Mouse (Mus musculus): Measurements from ENCODE around the gene Tcf7l1. TPM values are rescaled to one million over a fixed set of nuclear protein-coding genes. Genes with fewer than 3 reads are reported as not detected.
A peak's percentile ranks its signal among the peaks of the same experiment; 100 is the strongest.

Tcf7l1 gene
- polyA plus RNA-seq, 1 experiment from 2014 or later: 42.4 TPM

DNA sequence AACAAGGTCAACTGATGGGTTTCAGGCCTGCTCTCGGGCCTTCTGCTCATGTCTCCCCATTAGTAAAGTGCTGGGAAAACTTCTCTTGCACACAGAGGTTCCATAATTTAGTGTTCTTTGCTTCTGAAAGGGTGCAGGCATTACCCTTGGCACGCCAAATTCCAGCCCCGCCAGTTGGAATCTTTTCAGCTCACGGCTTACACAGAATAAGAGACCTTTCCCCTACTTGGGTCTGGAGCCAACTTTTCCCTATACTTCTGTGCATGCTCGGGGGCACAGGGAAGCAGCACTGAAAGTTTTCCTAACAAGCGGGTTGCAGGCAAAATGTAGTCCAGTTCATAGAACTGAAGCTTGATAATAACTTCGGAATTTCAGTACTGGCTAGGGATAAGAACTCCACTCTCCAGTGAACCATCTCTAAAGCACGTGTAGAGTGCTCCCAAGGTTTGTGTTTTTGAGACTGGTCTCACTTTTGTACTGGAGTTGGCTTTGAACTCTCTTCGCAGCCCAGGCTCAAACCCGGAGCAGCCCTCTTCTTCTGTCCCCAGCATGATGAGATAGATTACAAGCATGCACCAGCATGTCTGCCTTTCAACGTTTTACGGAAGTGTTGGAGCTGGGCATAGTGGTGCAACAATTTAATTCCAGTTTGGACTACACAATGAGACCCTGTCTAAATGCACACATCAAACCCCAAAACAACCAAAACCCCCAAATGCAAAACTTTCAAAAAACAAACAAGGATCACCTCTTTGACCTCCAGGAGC, 190.1 kb downstream of the Tcf7l1 start:
- H3K36me3 ChIP-seq (ENCODE audit: control insufficient read depth, insufficient read depth, low read length): no peaks in the 10 kb centered on the region
- ATAC-seq (ENCODE audit: insufficient number of reproducible peaks, low FRiP score, low TSS enrichment, low read depth) (no peak), DNase-seq (ENCODE audit: low spot score) (no peak)
- peak overlapping the region; percentile 66 for H3K9ac ChIP-seq (ENCODE audit: low read length)
- H3K4me2 ChIP-seq (ENCODE audit: low read depth, severe bottlenecking): peak overlapping the region; percentile 65
- 55% methylated on average over 12 of the region's 12 CpGs for WGBS
- no peaks in the 10 kb centered on the region for H3K27me3 ChIP-seq (ENCODE audit: control insufficient read depth, insufficient read depth, low read length)
- peaks cover 5% of the 10 kb centered on the region; the same call in 1 of the 2 replicates for H3K4me1 ChIP-seq (ENCODE audit: control insufficient read depth, insufficient read depth, low read length)
- H3K27ac ChIP-seq (replicated peaks; ENCODE audit: low read depth, low read length): no peak overlapping the region
- H3K4me3 ChIP-seq (ENCODE audit: low read depth, low read length): peak overlapping the region; percentile 51
- no peaks in the 10 kb centered on the region for H3K9me3 ChIP-seq (ENCODE audit: control insufficient read depth, low read length)

DNA sequence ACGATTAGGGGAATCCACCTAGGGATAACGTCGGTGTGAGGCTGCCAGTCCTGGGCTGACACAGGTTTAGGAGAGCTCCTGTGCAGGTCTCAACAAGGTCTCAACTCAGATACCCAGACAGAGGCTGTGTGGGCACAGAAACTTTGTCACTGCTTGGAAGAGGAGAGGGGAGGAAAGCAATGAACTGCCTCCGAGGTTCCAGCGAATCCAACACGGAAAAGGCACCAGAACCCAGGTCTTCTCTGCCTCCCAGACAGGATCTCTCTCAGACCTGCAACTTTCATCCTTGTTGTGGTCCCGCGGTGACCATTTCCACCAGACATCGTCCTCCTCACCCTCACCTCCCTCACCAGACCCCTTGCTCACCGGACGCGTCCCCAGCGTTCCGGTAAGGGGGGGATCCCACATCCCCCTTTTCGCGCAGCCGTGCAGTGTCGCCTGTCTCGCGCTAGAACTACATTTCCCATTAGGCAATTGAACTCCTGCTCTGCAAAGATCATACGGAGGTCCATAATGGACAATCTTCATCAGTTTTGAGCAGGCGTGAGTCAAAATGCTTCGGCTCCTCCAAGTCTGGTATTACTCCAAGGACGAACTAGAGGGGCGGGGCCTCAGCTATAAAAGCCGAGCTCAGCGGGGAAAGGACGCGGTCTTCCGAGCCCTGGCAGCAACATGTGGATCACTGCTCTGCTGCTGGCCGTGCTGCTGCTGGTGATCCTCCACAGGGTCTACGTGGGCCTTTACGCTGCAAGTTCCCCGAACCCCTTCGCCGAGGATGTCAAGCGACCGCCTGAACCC, 190.9 kb downstream of the Tcf7l1 start, which contains the start of the genes Elmod3 and Retsat:
Gene Elmod3, minus strand, starts transcription at position 458 of the 798 bp plus-strand sequence.
Gene Retsat, plus strand, starts transcription at position 520 of the 798 bp plus-strand sequence.
- H3K27ac ChIP-seq (replicated peaks; ENCODE audit: low read depth, low read length): no peak within 1 kb of the TSS
- H3K4me1 ChIP-seq (ENCODE audit: control insufficient read depth, insufficient read depth, low read length): peaks cover 5% of the 10 kb centered on the region; the same call in 1 of the 2 replicates
- no peaks in the 10 kb centered on the region for H3K9me3 ChIP-seq (ENCODE audit: control insufficient read depth, low read length)
- peak within 1 kb of the TSS; percentile 66 for H3K9ac ChIP-seq (ENCODE audit: low read length)
- H3K27me3 ChIP-seq (ENCODE audit: control insufficient read depth, insufficient read depth, low read length): no peaks in the 10 kb centered on the region
- peak within 1 kb of the TSS; percentile 65 for H3K4me2 ChIP-seq (ENCODE audit: low read depth, severe bottlenecking)
- WGBS: 1% methylated on average over 38 of the region's 38 CpGs
- H3K36me3 ChIP-seq (ENCODE audit: control insufficient read depth, insufficient read depth, low read length): no peaks in the 10 kb centered on the region
- DNase-seq (ENCODE audit: low spot score): peak; percentile 93
- peak; percentile 87 for ATAC-seq (ENCODE audit: insufficient number of reproducible peaks, low FRiP score, low TSS enrichment, low read depth)
- peak within 1 kb of the TSS; percentile 51 for H3K4me3 ChIP-seq (ENCODE audit: low read depth, low read length)

DNA sequence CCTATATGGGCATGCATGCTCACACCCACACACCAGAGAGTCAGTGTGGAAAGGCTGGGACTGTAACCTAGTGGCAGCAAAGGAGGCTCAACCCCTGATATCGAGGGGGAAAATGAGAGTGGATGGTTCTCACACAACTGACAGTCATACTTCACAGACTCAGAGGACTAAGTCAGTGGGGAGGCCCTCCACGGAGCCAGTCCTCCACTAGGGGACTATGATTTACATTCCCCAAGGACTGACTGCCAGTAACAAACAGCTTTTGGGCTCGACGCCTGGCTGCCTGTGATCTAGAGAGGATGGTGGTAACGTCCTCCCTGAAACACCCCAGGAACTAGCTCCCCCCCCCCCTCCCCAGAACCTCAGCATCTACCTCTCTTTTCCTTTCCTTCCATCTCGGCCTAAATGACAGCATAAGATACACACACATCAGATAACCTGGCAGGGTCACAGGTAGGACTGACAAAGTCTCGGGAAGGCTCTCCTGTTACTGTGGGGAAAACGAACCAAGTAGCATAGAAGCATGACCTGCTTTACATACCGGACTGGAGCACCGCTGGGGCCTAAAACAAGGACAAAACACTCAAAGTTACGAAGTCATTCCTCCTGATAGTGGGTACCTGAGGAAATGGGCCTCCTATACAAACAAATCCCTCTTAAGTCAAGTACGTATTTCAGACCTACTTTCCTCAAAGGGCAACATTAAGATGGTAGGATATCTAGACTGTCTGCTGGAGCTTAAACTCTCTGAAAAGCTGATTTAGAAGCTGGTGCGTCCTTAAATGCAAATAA, 191.8 kb downstream of the Tcf7l1 start:
- Histone ChIP-seq H3K36me3 (ENCODE audit: control insufficient read depth, insufficient read depth, low read length) (no peaks in the 10 kb centered on the region), H3K27me3 (ENCODE audit: control insufficient read depth, insufficient read depth, low read length) (no peaks in the 10 kb centered on the region), H3K4me3 (ENCODE audit: low read depth, low read length) (peak overlapping the region; percentile 51), H3K4me1 (ENCODE audit: control insufficient read depth, insufficient read depth, low read length) (peaks cover 5% of the 10 kb centered on the region; the same call in 1 of the 2 replicates), H3K9ac (ENCODE audit: low read length) (peak overlapping the region; percentile 55), H3K27ac (replicated peaks; ENCODE audit: low read depth, low read length) (no peak overlapping the region), H3K9me3 (ENCODE audit: control insufficient read depth, low read length) (no peaks in the 10 kb centered on the region), H3K4me2 (ENCODE audit: low read depth, severe bottlenecking) (peak overlapping the region; percentile 65)
- ATAC-seq (ENCODE audit: insufficient number of reproducible peaks, low FRiP score, low TSS enrichment, low read depth) (no peak), DNase-seq (ENCODE audit: low spot score) (no peak)
- 45% methylated on average over 13 of the region's 13 CpGs for WGBS

DNA sequence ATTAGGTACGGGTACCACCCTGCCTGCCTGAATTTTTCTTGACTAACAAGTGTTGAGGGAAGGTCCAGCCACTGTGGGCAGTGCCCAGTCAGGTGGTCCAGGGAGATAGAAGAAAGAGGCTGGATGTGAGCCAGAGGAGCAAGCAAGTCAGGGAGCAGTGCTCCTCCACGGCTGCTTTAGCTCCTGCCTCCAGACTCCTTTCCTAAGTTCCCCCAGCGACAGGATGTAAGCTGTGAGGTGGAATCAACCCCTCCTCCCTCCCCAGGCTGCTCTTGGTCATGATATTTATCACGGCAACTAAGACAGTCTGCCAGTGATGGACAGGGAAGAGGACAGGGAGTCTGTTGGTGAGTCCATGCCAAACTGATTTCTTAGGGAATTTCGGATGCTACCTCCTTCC, 195.1 kb downstream of the Tcf7l1 start:
- Histone ChIP-seq H3K4me3 (ENCODE audit: low read depth, low read length) (no peak overlapping the region), H3K27me3 (ENCODE audit: control insufficient read depth, insufficient read depth, low read length) (no peaks in the 10 kb centered on the region), H3K27ac (replicated peaks; ENCODE audit: low read depth, low read length) (no peak overlapping the region), H3K9me3 (ENCODE audit: control insufficient read depth, low read length) (no peaks in the 10 kb centered on the region), H3K4me2 (ENCODE audit: low read depth, severe bottlenecking) (no peak overlapping the region), H3K36me3 (ENCODE audit: control insufficient read depth, insufficient read depth, low read length) (no peaks in the 10 kb centered on the region), H3K4me1 (ENCODE audit: control insufficient read depth, insufficient read depth, low read length) (peaks cover 5% of the 10 kb centered on the region; the same call in 1 of the 2 replicates), H3K9ac (ENCODE audit: low read length) (no peak overlapping the region)
- DNase-seq (ENCODE audit: low spot score) (no peak), ATAC-seq (ENCODE audit: insufficient number of reproducible peaks, low FRiP score, low TSS enrichment, low read depth) (no peak)
- WGBS: 70% methylated on average over 5 of the region's 5 CpGs

DNA sequence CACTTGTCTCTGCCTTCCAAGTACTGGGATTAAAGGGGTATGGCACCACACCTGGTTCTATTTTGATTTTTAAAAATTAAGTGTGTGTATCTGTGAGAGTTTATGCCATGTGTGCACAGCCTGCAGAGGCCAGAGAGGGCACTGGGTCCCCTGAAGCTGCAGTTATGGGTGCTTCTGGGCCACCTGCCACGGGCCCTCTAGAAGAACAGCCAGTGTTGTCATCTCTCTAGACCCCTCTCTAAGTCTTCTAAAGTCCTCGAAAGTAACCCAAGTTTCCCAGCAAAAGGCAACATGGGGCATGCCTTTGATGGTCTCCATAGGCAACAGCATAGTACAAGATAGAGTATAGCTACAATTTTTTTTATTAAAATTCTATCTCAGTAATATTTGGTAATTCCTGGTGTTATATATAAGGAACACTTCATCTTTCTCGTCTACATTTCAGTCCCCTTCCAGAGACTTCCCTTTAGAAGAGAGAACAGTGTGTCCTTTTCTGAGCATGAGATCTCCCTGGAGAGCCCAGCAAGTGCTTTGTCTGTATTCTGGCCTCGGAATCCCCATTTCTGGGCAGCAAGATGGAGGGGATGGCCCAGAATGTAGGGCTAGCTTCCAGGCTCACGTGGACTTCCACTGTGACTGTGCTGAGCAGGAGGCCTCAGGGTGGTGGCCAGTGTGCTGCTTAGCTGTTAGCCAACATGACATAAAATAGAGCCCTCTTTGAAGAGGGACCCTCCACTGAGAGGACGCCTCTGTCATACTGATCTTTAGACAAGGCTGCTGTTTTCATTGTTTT, 195.8 kb downstream of the Tcf7l1 start:
- Histone ChIP-seq H3K4me1 (ENCODE audit: control insufficient read depth, insufficient read depth, low read length) (peaks cover 5% of the 10 kb centered on the region; the same call in 1 of the 2 replicates), H3K27me3 (ENCODE audit: control insufficient read depth, insufficient read depth, low read length) (no peaks in the 10 kb centered on the region), H3K27ac (replicated peaks; ENCODE audit: low read depth, low read length) (no peak overlapping the region), H3K9ac (ENCODE audit: low read length) (no peak overlapping the region), H3K36me3 (ENCODE audit: control insufficient read depth, insufficient read depth, low read length) (no peaks in the 10 kb centered on the region), H3K4me2 (ENCODE audit: low read depth, severe bottlenecking) (no peak overlapping the region), H3K9me3 (ENCODE audit: control insufficient read depth, low read length) (no peaks in the 10 kb centered on the region), H3K4me3 (ENCODE audit: low read depth, low read length) (no peak overlapping the region)
- DNase-seq (ENCODE audit: low spot score) (no peak), ATAC-seq (ENCODE audit: insufficient number of reproducible peaks, low FRiP score, low TSS enrichment, low read depth) (no peak)
- WGBS: 85% methylated on average over 6 of the region's 6 CpGs

DNA sequence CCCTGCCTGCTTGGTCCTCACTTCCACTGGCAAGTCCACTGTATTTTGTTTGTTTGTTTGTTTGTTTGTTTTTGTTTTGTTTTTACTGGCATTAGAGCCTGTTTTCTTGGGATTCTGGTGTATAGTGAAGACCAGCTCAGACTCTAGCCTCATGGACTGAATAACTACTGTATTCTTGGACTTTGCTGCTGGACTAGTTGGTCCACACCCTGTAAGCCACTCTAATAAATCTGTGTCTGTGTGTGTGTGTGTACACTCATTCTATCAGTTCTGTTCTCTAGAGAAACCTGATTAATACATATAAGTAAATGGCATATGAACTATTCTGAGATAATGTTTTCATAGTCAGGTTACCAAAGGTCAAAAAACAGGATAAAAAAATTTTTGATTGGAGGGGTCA, 198.9 kb downstream of the Tcf7l1 start:
- Histone ChIP-seq H3K27me3 (ENCODE audit: control insufficient read depth, insufficient read depth, low read length) (no peaks in the 10 kb centered on the region), H3K4me3 (ENCODE audit: low read depth, low read length) (no peak overlapping the region), H3K9me3 (ENCODE audit: control insufficient read depth, low read length) (no peaks in the 10 kb centered on the region), H3K36me3 (ENCODE audit: control insufficient read depth, insufficient read depth, low read length) (no peaks in the 10 kb centered on the region), H3K4me1 (ENCODE audit: control insufficient read depth, insufficient read depth, low read length) (no peaks in the 10 kb centered on the region), H3K4me2 (ENCODE audit: low read depth, severe bottlenecking) (no peak overlapping the region), H3K9ac (ENCODE audit: low read length) (no peak overlapping the region), H3K27ac (replicated peaks; ENCODE audit: low read depth, low read length) (no peak overlapping the region)
- DNase-seq (ENCODE audit: low spot score) (no peak), ATAC-seq (ENCODE audit: insufficient number of reproducible peaks, low FRiP score, low TSS enrichment, low read depth) (no peak)

DNA sequence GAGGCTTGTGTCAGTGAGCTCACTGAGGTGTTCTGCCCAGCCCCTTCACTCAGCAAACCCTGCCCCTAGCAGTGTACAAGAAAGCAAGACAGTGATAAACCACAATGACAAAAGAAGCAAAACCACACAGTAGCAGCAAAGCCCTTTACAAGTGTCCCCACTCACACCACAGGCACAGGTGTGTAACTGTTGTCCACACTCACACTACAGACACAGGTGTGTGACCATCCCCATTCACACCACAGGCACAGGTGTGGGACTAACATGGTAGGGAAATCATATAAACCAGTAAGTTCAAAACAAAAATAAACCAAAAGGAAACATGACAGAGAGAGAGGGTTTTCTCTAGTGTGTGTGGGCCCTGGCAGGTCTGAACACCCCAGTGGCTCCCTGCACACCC, 200.7 kb downstream of the Tcf7l1 start:
- no peak for DNase-seq (ENCODE audit: low spot score)
- Histone ChIP-seq H3K4me2 (ENCODE audit: low read depth, severe bottlenecking) (no peak overlapping the region), H3K4me3 (ENCODE audit: low read depth, low read length) (no peak overlapping the region), H3K27ac (replicated peaks; ENCODE audit: low read depth, low read length) (no peak overlapping the region), H3K27me3 (ENCODE audit: control insufficient read depth, insufficient read depth, low read length) (no peaks in the 10 kb centered on the region), H3K9ac (ENCODE audit: low read length) (no peak overlapping the region), H3K36me3 (ENCODE audit: control insufficient read depth, insufficient read depth, low read length) (no peaks in the 10 kb centered on the region), H3K9me3 (ENCODE audit: control insufficient read depth, low read length) (no peaks in the 10 kb centered on the region), H3K4me1 (ENCODE audit: control insufficient read depth, insufficient read depth, low read length) (no peaks in the 10 kb centered on the region)
- no peak for ATAC-seq (ENCODE audit: insufficient number of reproducible peaks, low FRiP score, low TSS enrichment, low read depth)
